Mouse (Mus musculus) bone marrow, adult 2 months (tissue): Measurements from ENCODE around the gene Cyp20a1.

Experiments
- CTCF ChIP-seq: fragments of 200-500 bp; IDR thresholded peaks from 2 replicates; pipeline ENCODE4 v1.5.1; 2011; ENCODE audit warnings: low read length, control low read depth; ENCODE audit not compliant: control insufficient read depth, insufficient read depth
- POLR2A ChIP-seq: fragments of 200-500 bp; IDR thresholded peaks from 2 replicates; pipeline ENCODE4 v1.6.1; 2011; ENCODE audit warnings: low read depth, mild to moderate bottlenecking, control low read depth, low read length, borderline replicate concordance; ENCODE audit not compliant: control insufficient read depth

DNA sequence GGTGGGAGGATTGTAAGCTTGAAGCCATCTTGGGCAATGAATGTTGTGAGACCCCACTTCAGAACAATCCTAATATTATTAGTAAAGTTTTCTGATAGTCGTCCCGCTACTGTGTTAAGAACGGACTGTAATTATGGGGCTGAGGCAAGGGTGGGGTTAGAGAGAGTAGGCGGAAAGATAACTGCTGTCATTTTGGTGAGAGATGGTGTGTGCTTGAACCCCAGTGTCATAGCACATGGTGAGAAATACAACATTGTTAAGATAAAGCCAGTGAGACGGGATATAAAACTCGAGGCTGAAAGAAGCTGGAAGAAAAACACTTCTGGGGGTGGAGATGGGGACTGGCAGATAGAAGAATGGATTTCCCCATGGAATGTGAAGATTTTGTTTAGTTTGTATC is 1.5 kb downstream of the Cyp20a1 start:
- TF ChIP-seq CTCF, result no peak
- TF ChIP-seq POLR2A, result no peak
